Mouse (Mus musculus) neural tube, embryonic 11.5 days (tissue): Measurements from ENCODE around the gene Gm20695. TPM values are rescaled to one million over a fixed set of nuclear protein-coding genes. Genes with fewer than 3 reads are reported as not detected.

Source experiments
- ATAC-seq: fragments of 200-750 bp; cut with Nextera tagmentation; 2 replicates; pipeline ENCODE4 v1.8.0; 2017; ENCODE audit warnings: moderate number of reproducible peaks, mild to moderate bottlenecking, moderate TSS enrichment, moderate library complexity; ENCODE audit not compliant: insufficient read depth, low FRiP score, low TSS enrichment
- DNase-seq: peaks from one replicate; pipeline ENCODE4 v3.0.0-alpha.2; 2015; ENCODE audit warnings: low spot score
- H3K27ac ChIP-seq: fragments of 300-500 bp; sonication (generic); 2 replicates; pipeline ENCODE4 v1.5.1; 2014; ENCODE audit warnings: low read depth, mild to moderate bottlenecking, low read length
- H3K27me3 ChIP-seq: fragments of 300-500 bp; sonication (generic); 2 replicates; pipeline ENCODE4 v1.6.1; 2014; ENCODE audit warnings: mild to moderate bottlenecking, low read length, mixed read lengths; ENCODE audit not compliant: control insufficient read depth, insufficient read depth
- H3K36me3 ChIP-seq: fragments of 300-500 bp; sonication (generic); 2 replicates; pipeline ENCODE4 v1.6.1; 2014; ENCODE audit warnings: mild to moderate bottlenecking, low read length, moderate library complexity, mixed read lengths; ENCODE audit not compliant: control insufficient read depth, insufficient read depth
- H3K4me1 ChIP-seq: fragments of 300-500 bp; sonication (generic); 2 replicates; pipeline ENCODE4 v1.6.1; 2014; ENCODE audit warnings: low read length, mixed read lengths; ENCODE audit not compliant: control insufficient read depth, insufficient read depth
- H3K4me2 ChIP-seq: fragments of 300-500 bp; sonication (generic); 2 replicates; pipeline ENCODE4 v1.6.1; 2014; ENCODE audit warnings: low read depth, mild to moderate bottlenecking, moderate library complexity
- H3K4me3 ChIP-seq: fragments of 300-500 bp; sonication (generic); 2 replicates; pipeline ENCODE4 v1.5.1; 2014; ENCODE audit warnings: low read depth, low read length
- H3K9ac ChIP-seq: fragments of 300-500 bp; sonication (generic); 2 replicates; pipeline ENCODE4 v1.6.1; 2014; ENCODE audit warnings: mild to moderate bottlenecking, low read length
- H3K9me3 ChIP-seq: fragments of 300-500 bp; sonication (generic); 2 replicates; pipeline ENCODE4 v1.6.1; 2016; ENCODE audit warnings: low read length; ENCODE audit not compliant: control insufficient read depth
- WGBS: fragments of 180-500 bp; shearing (Covaris S2); extraction: QIAGEN DNeasy Blood & Tissue Kit; methylation state at CpG from one replicate; pipeline ENCODE4 v1.1.7; 2014; 5-methylcytosine and 5-hydroxymethylcytosine counted together
- polyA plus RNA-seq: library from polyadenylated mRNA; unstranded; fragments of >200 nt; fragmentation: Nextera tagmentation; extraction: Ambion mirVana; gene quantifications from 2 replicates; pipeline ENCODE4 v1.2.1, GENCODE M21; 2014

The Gm20695 gene
- polyA plus RNA-seq, 1 experiment from 2014 or later, result not detected

DNA sequence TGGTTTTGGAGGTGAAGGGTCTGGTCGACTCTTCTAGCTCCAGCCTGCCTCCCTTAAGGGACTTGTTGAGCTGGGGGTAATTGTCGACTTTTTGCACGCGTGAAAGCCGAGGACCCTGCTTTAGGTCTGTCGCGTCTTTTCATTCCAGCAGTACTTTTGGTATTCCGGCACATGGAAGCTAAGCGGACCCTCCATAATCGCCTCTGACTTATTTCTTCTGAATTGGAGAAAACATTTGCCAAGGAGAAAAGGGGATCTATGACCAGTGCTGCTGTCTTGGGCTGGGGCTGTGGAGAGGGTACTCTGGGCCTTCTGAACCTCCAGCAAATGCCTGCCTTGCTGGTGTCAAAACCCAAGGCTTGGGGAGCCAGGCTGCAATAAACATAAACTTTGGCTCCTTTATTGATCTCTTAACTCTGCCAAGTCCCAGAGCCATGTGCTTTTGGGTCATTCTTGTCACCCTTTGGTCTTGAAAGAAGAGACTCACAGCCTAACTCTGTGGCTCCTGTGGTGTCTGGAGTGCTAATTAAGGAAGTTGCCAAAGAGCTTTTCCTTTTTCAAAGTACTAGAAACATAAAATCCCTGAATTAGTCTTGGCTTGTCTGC is 720 bp downstream of the Gm20695 start:
- Histone ChIP-seq H3K9me3 (no peaks in the 10 kb centered on the region), H3K4me3 (peak overlapping the region; percentile 90), H3K4me1 (peaks cover 5% of the 10 kb centered on the region), H3K4me2 (peak overlapping the region; percentile 73), H3K9ac (peak overlapping the region; percentile 84), H3K36me3 (no peaks in the 10 kb centered on the region), H3K27me3 (no peaks in the 10 kb centered on the region), H3K27ac (no peak overlapping the region)
- DNase-seq (peak; percentile 15), ATAC-seq (no peak; the same call in 1 of the 2 replicates)
- WGBS, result 3% methylated on average over 10 of the region's 10 CpGs

DNA sequence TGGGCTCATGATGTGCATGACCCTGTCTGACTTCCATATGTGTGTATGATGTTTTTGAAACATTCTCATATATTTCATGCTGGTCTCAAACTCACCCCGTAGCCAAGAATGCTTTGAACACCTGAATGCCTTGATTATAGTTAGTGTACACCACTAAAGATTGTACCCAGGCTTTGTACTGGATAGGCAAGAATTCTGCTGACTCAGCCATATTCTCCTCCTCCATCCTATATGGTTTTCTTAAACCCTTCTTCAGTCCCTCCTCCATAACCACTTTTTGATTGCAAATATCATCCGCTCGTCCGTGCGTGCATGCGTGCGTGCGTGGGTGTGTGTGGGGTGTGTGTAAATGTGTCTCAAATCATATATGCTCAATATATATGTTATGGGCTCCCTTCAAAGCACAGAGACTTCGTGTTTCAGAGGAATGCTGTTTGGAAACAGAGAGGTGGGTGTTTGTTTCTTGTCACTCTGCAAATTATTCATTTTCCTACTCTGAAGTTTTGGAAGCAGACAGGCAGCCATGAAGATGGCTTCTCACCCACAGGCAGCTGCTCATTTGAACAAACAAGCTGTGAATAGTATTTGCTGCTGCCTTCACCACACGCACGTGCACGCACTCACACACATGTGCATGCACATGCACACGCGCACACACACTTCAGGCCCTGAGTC is 7.3 kb downstream of the Gm20695 start:
- DNase-seq, result no peak
- no peak overlapping the region for H3K27ac ChIP-seq
- H3K27me3 ChIP-seq, result no peaks in the 10 kb centered on the region
- H3K4me2 ChIP-seq, result no peak overlapping the region
- no peaks in the 10 kb centered on the region for H3K4me1 ChIP-seq
- no peak overlapping the region for H3K4me3 ChIP-seq
- no peaks in the 10 kb centered on the region for H3K9me3 ChIP-seq
- ATAC-seq, result no peak
- H3K9ac ChIP-seq, result no peak overlapping the region
- WGBS, result 97% methylated on average over 14 of the region's 14 CpGs
- H3K36me3 ChIP-seq, result no peaks in the 10 kb centered on the region

DNA sequence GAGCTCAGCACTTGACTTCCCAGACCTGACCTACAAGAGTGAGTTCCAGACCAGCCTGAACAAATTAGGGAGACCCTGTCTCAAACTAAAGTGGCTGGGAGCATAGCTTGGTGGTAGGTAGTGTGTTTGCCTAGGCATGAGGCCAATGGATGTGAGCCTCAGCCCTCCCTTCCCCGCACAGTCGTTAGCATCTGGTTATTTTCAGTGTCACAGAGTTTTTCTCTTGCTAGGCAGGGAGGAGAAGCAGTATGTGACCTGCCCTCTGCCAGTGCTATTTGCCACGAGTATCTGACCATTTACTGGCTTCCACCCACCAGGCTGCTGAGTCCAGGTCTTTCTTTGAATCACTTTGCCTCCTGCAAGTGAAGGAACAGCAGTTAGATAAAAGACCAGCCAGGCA is 9.3 kb downstream of the Gm20695 start:
- 80% methylated on average over 3 of the region's 3 CpGs for WGBS
- no peak for ATAC-seq
- no peaks in the 10 kb centered on the region for H3K9me3 ChIP-seq

DNA sequence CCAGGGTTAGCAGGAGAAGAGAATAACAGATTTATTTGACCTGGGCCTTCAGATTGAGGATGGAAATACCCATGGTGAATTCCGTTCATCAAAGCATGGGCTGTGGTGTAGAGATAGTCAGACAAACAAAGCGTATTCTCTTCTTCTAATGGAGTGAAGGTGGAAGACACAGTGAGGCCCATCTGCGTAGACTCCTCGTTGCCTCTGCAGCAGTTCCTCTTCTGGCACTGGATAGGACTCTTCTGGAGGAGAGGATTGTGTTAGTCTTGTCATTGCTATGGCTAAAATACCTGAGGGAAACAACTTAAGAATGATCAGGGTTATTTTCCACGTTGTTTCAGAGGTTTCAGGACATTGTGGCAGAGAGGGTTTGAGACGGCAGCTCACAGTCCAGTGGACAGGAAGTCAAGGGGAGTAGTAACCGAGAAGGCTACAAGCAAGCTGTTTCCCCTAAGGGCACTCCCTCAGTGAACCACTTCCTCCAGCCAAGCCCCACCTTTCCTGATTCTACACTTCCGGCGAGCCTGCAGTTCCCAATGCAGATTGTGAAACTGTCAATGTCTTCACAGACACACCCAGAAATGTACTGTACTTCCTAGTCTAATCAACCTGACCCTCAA is 10.8 kb downstream of the Gm20695 start:
- Histone ChIP-seq H3K9ac (no peak overlapping the region), H3K27me3 (no peaks in the 10 kb centered on the region), H3K9me3 (no peaks in the 10 kb centered on the region), H3K36me3 (no peaks in the 10 kb centered on the region), H3K4me2 (no peak overlapping the region), H3K4me1 (no peaks in the 10 kb centered on the region), H3K4me3 (no peak overlapping the region), H3K27ac (no peak overlapping the region)
- no peak for DNase-seq
- ATAC-seq, result no peak
- WGBS, result 82% methylated on average over 9 of the region's 9 CpGs

More for the DNA sequence above, 9.3 kb downstream of the Gm20695 start:
- DNase-seq, result no peak
- Histone ChIP-seq H3K36me3 (no peaks in the 10 kb centered on the region), H3K4me3 (no peak overlapping the region), H3K9ac (no peak overlapping the region), H3K27ac (no peak overlapping the region), H3K4me1 (no peaks in the 10 kb centered on the region), H3K4me2 (no peak overlapping the region), H3K27me3 (no peaks in the 10 kb centered on the region)

DNA sequence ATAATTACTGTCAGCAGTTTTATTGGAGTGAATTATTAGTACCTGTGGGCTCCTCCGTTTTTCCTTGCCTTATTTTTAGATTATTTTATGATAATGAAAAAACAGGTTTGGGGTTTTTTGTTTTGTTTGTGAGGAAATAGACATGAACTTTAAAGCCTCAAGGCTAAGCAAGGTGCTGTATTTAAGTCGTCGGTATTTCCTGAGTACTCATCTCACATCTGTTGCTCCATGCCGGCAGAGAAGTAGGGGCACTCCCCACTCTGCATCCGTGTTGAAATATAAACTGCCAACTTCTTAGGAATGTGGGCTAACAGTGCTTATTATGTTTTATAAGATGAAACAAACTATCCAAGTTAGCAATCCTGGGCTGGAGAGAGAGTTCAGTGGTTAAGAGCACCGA is 11.6 kb downstream of the Gm20695 start:
- Histone ChIP-seq H3K4me3 (no peak overlapping the region), H3K4me2 (no peak overlapping the region), H3K9ac (no peak overlapping the region), H3K4me1 (no peaks in the 10 kb centered on the region), H3K36me3 (peaks cover 2% of the 10 kb centered on the region; the same call in 1 of the 2 replicates), H3K27ac (no peak overlapping the region), H3K9me3 (no peaks in the 10 kb centered on the region), H3K27me3 (no peaks in the 10 kb centered on the region)
- 87% methylated on average over 6 of the region's 6 CpGs for WGBS
- no peak for DNase-seq
- ATAC-seq, result no peak

DNA sequence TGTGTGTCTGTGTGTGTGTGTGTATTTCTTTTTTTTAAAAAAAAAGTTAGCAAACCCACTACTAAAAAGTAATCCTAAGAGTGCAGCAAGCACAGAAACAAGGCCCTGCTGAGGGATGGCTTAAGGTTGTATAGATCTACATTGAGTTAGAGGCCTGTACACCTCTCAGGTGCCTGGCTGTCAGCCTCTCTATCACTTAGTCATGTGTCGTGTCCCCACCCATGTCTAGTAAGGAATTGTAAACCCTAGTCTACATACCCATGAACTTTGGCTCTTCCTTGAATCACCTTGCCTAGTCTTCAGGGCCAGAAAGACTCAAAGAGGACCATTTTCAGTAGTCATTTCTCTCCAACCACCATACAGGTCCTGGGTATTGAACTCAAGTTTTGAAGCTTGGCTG is 12.1 kb downstream of the Gm20695 start:
- WGBS, result 91% methylated on average over 1 of the region's 1 CpGs
- H3K27ac ChIP-seq, result no peak overlapping the region
- H3K9me3 ChIP-seq, result no peaks in the 10 kb centered on the region
- no peaks in the 10 kb centered on the region for H3K27me3 ChIP-seq
- H3K4me2 ChIP-seq, result no peak overlapping the region
- ATAC-seq, result no peak
- DNase-seq, result no peak
- no peaks in the 10 kb centered on the region for H3K4me1 ChIP-seq
- H3K4me3 ChIP-seq, result no peak overlapping the region
- no peak overlapping the region for H3K9ac ChIP-seq
- H3K36me3 ChIP-seq, result peaks cover 2% of the 10 kb centered on the region

DNA sequence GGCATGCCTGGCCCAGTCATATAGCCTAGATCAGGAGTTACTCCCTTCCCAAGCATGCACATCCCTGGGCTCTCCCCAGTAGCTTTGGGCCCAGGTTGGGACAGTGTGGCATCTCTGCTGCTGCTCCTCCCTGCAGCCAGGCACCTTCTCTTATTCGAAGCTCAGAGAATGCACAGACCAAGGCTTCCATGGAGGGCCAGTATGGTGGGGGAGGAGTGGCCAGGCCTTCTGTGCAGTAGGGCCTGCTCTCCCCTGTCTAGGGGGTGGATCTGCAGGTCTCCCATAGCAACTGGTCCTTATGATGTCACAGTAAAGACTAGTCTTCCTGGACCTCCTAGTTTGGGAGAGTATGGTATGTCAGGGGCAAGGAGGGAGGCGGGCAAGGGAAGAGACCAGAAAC is 23.0 kb downstream of the Gm20695 start:
- H3K27me3 ChIP-seq, result no peaks in the 10 kb centered on the region
- ATAC-seq (no peak), DNase-seq (no peak)
- H3K9me3 ChIP-seq, result no peaks in the 10 kb centered on the region
- H3K27ac ChIP-seq, result no peak overlapping the region
- H3K4me3 ChIP-seq, result no peak overlapping the region
- no peak overlapping the region for H3K4me2 ChIP-seq
- H3K36me3 ChIP-seq, result peaks cover 4% of the 10 kb centered on the region
- H3K4me1 ChIP-seq, result peaks cover 5% of the 10 kb centered on the region; the same call in 1 of the 2 replicates
- no peak overlapping the region for H3K9ac ChIP-seq
- WGBS, result 73% methylated on average over 2 of the region's 2 CpGs

DNA sequence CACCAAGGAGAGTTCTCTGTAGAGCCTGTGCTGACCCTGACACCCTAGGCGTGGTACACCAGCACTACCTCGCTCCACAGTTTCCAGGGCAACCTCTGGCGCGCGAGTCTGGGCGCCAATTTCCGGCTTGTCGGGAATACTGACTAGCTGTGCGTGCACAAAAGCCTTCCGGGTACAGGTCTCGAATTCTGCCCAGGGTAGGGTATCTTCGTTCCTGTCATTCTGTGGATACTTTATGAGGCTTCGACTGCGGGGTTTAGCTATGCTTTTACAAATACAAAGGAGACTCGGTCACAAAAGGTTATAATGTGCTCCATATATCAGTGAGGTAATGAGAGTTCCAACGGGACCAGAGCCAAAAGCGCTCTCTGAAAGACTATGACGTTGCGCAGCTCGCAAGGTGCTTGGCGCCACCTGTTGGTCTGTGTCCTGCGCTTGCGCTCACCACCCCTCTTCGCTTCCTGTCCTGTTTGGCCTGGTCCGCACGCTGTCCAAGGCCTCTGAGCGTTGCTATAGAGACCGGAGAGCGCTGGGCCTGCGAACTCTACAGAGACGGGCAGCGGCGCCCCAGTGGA is 24.2 kb downstream of the Gm20695 start, which contains the start of the genes 1700037C18Rik and Cluap1:
Gene 1700037C18Rik (minus strand): TSS at position 153 of the 575 bp plus-strand sequence.
Gene Cluap1 (plus strand): TSS at position 265 of the 575 bp plus-strand sequence.
- H3K9me3 ChIP-seq, result no peaks in the 10 kb centered on the region
- H3K27me3 ChIP-seq, result no peaks in the 10 kb centered on the region
- under 1% methylated on average over 33 of the region's 33 CpGs for WGBS
- H3K36me3 ChIP-seq, result peaks cover 2% of the 10 kb centered on the region
- H3K4me3 ChIP-seq, result peak within 1 kb of the TSS; percentile 46
- H3K27ac ChIP-seq, result no peak within 1 kb of the TSS
- DNase-seq (peak; percentile 90), ATAC-seq (peak; percentile 96)
- peak within 1 kb of the TSS; percentile 54 for H3K9ac ChIP-seq
- peak within 1 kb of the TSS; percentile 66 for H3K4me2 ChIP-seq
- H3K4me1 ChIP-seq, result peaks cover 5% of the 10 kb centered on the region; the same call in 1 of the 2 replicates
